In the genomic region with DNA sequence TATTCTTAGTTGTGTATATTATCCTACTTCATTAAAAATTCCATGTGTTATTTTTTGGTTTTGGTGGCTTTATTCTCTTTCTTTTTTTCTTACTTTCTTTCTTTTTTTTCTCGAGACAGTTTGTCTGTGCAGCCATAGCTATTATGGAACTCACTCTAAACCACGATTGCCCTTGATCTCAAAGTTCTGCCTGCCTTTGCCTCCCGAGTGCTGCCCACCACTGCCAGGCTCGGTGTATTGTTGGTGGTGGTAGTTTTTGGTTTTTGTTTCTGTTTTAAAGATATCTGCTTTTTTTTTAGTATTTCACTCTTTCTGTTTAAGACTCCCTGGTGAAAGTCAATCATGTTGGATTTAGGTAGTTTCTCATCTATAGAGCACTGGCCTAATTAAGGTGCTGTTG, we compare ENCODE assay signal across 8 mouse cellular contexts. TPM values are rescaled to one million over a fixed set of nuclear protein-coding genes. Genes with fewer than 3 reads are reported as not detected.
DNase-seq lines count a peak whose midpoint lies in the region; ATAC-seq and TF ChIP-seq lines count a peak whose summit lies in the region.

No protein-coding gene starts in this region.

- no peak for DNase-seq in heart, postnatal 25 days (ENCODE audit: low spot score)
- DNase-seq in hindbrain, embryonic 11.5 days (ENCODE audit: low spot score) = no peak
- DNase-seq in midbrain, embryonic 11.5 days (ENCODE audit: low spot score, missing footprints) = no peak
- DNase-seq in layer of hippocampus, adult 9-11 months = no peak
- no peak for DNase-seq in cerebellum, adult 11-12 months
- no peak for DNase-seq in embryo, embryonic 10.5 days (ENCODE audit: low spot score)

- WGBS in heart, embryonic 12.5 days = 77% methylated on average over 4 of the region's 4 CpGs
- WGBS in hindbrain, embryonic 11.5 days = 92% methylated on average over 4 of the region's 4 CpGs
- WGBS in midbrain, embryonic 11.5 days = 85% methylated on average over 4 of the region's 4 CpGs

- no peak overlapping the region for H3K9ac ChIP-seq in heart, embryonic 12.5 days
- H3K9ac ChIP-seq in ES-Bruce4 (ENCODE audit: low read depth, poor library complexity, severe bottlenecking) = peak overlapping the region; percentile 41
- no peak overlapping the region for H3K9ac ChIP-seq in hindbrain, embryonic 11.5 days (ENCODE audit: low read depth, low read length)
- H3K9ac ChIP-seq in midbrain, embryonic 11.5 days (ENCODE audit: low read length) = no peak overlapping the region

- ATAC-seq in heart, embryonic 12.5 days (ENCODE audit: insufficient number of reproducible peaks, low FRiP score) = no peak
- ATAC-seq in hindbrain, embryonic 11.5 days (ENCODE audit: low FRiP score) = no peak
- no peak for ATAC-seq in midbrain, embryonic 11.5 days (ENCODE audit: low FRiP score)

- peak overlapping the region; percentile 94 for H3K4me3 ChIP-seq in heart, embryonic 12.5 days
- H3K4me3 ChIP-seq in ES-Bruce4 (ENCODE audit: low read depth, low read length) = no peak overlapping the region
- no peak overlapping the region for H3K4me3 ChIP-seq in hindbrain, embryonic 11.5 days (ENCODE audit: low read depth, low read length)
- peak overlapping the region; percentile 74; the same call in 1 of the 2 replicates for H3K4me3 ChIP-seq in midbrain, embryonic 11.5 days (ENCODE audit: low read depth, low read length)

- no peaks in the 10 kb centered on the region for H3K9me3 ChIP-seq in heart, embryonic 12.5 days (replicated peaks)
- no peaks in the 10 kb centered on the region for H3K9me3 ChIP-seq in ES-Bruce4 (replicated peaks; ENCODE audit: control insufficient read depth, insufficient read depth, low read length, poor library complexity, severe bottlenecking)
- H3K9me3 ChIP-seq in hindbrain, embryonic 11.5 days (ENCODE audit: control insufficient read depth, low read length) = no peaks in the 10 kb centered on the region
- H3K9me3 ChIP-seq in midbrain, embryonic 11.5 days (ENCODE audit: control insufficient read depth, low read length) = no peaks in the 10 kb centered on the region

- H3K27ac ChIP-seq in heart, embryonic 12.5 days (ENCODE audit: poor library complexity, severe bottlenecking) = no peak overlapping the region
- H3K27ac ChIP-seq in ES-Bruce4 (ENCODE audit: insufficient read depth, low read length) = no peak overlapping the region
- H3K27ac ChIP-seq in hindbrain, embryonic 11.5 days (ENCODE audit: low read depth, low read length) = no peak overlapping the region
- H3K27ac ChIP-seq in midbrain, embryonic 11.5 days (ENCODE audit: low read depth, low read length) = no peak overlapping the region

- H3K36me3 ChIP-seq in heart, embryonic 12.5 days = peaks cover 4% of the 10 kb centered on the region; the same call in 1 of the 2 replicates
- H3K36me3 ChIP-seq in ES-Bruce4 (ENCODE audit: control insufficient read depth, insufficient read depth, low read length, poor library complexity, severe bottlenecking) = no peaks in the 10 kb centered on the region
- no peaks in the 10 kb centered on the region for H3K36me3 ChIP-seq in hindbrain, embryonic 11.5 days (ENCODE audit: control insufficient read depth, insufficient read depth, low read length)
- H3K36me3 ChIP-seq in midbrain, embryonic 11.5 days (ENCODE audit: control insufficient read depth, insufficient read depth, low read length) = no peaks in the 10 kb centered on the region

- peaks cover 7% of the 10 kb centered on the region for H3K27me3 ChIP-seq in heart, embryonic 12.5 days (replicated peaks)
- no peaks in the 10 kb centered on the region for H3K27me3 ChIP-seq in ES-Bruce4 (ENCODE audit: control insufficient read depth, insufficient read depth, low read length, poor library complexity, severe bottlenecking)
- H3K27me3 ChIP-seq in hindbrain, embryonic 11.5 days (ENCODE audit: control insufficient read depth, insufficient read depth, low read length) = 0 out of 2 replicates have a peak, but pooled peaks cover 3% of the 10 kb centered on the region
- H3K27me3 ChIP-seq in midbrain, embryonic 11.5 days (ENCODE audit: control insufficient read depth, insufficient read depth, low read length) = peaks cover 5% of the 10 kb centered on the region; the same call in 1 of the 2 replicates

- intact Hi-C loops in heart, postnatal 25 days (cut with DNase I) = no loop called here

- TF ChIP-seq CTCF in ES-Bruce4 (IDR thresholded peaks at IDR 0.05; ENCODE audit: low read depth, low read length) = no peak

- no peak for TF ChIP-seq POLR2A in ES-Bruce4 (IDR thresholded peaks at IDR 0.05; ENCODE audit: insufficient read depth, low read length)

- TF ChIP-seq EP300 in ES-Bruce4 (IDR thresholded peaks at IDR 0.05; ENCODE audit: insufficient read depth, low read depth, low read length) = no peak

- H3K4me1 ChIP-seq in heart, embryonic 12.5 days (replicated peaks) = peaks cover 6% of the 10 kb centered on the region
- peaks cover 1% of the 10 kb centered on the region for H3K4me1 ChIP-seq in ES-Bruce4 (ENCODE audit: control insufficient read depth, insufficient read depth, low read length)
- no peaks in the 10 kb centered on the region for H3K4me1 ChIP-seq in hindbrain, embryonic 11.5 days (replicated peaks; ENCODE audit: control insufficient read depth, insufficient read depth, low read length)
- 0 out of 2 replicates have a peak, but pooled peaks cover 2% of the 10 kb centered on the region for H3K4me1 ChIP-seq in midbrain, embryonic 11.5 days (ENCODE audit: control insufficient read depth, insufficient read depth, low read length)

- peak overlapping the region; percentile 71 for H3K4me2 ChIP-seq in heart, embryonic 12.5 days
- peak overlapping the region; percentile 44 for H3K4me2 ChIP-seq in hindbrain, embryonic 11.5 days (replicated peaks; ENCODE audit: low read depth, low read length)
- H3K4me2 ChIP-seq in midbrain, embryonic 11.5 days = peak overlapping the region; percentile 68

RNA-seq across cellular contexts. Expression of gene Usp8, which starts 1.2 kb away (rescaled TPM):
- 37.5 and 39.1 TPM in 2 replicates for polyA plus RNA-seq in heart, embryonic 12.5 days (2016; fragmentation: Nextera tagmentation; extraction: Ambion mirVana)
- 10 to 100 TPM; 27.9 to 28.4 TPM for total RNA-seq in heart, postnatal 25 days (2021)
- 66.3 and 75.3 TPM in 2 replicates for polyA plus RNA-seq in ES-Bruce4 (2011; ENCODE audit: insufficient read depth, insufficient read length, low read depth, missing spikeins)
- polyA plus RNA-seq in hindbrain, embryonic 11.5 days (2014; fragmentation: Nextera tagmentation; extraction: Ambion mirVana) = 37.8 and 47.8 TPM in 2 replicates
- polyA plus RNA-seq in midbrain, embryonic 11.5 days (2014; fragmentation: Nextera tagmentation; extraction: Ambion mirVana) = 47.7 and 53.2 TPM in 2 replicates

RNA-seq across cellular contexts. Expression of gene Gabpb1, which starts 32.2 kb away (rescaled TPM):
- polyA plus RNA-seq in heart, embryonic 12.5 days (2016; fragmentation: Nextera tagmentation; extraction: Ambion mirVana) = 38.8 and 39.0 TPM in 2 replicates
- 10 to 100 TPM; 13.0 to 16.0 TPM for total RNA-seq in heart, postnatal 25 days (2021)
- 70.4 and 72.3 TPM in 2 replicates for polyA plus RNA-seq in ES-Bruce4 (2011; ENCODE audit: insufficient read depth, insufficient read length, low read depth, missing spikeins)
- polyA plus RNA-seq in hindbrain, embryonic 11.5 days (2014; fragmentation: Nextera tagmentation; extraction: Ambion mirVana) = 79.4 and 84.5 TPM in 2 replicates
- 88.4 and 94.5 TPM in 2 replicates for polyA plus RNA-seq in midbrain, embryonic 11.5 days (2014; fragmentation: Nextera tagmentation; extraction: Ambion mirVana)

Comparison
In these comparisons a context has a peak if more than half of its experiments do, and no peak if none do; other contexts are left out.
1. H3K4me3 ChIP-seq: peak in heart, embryonic 12.5 days (single experiment) and midbrain, embryonic 11.5 days (single experiment); none in ES-Bruce4 (single experiment) and hindbrain, embryonic 11.5 days (single experiment).
2. Peak in every context shown above with its lines, with median percentiles within 50 percentile points of each other: H3K4me2 ChIP-seq.